Mouse (Mus musculus): ENCODE results near the gene Idh3b.

The Idh3b gene

GRCm38 (mm10) chr2:130265520-130265919 lies 18.8 kb downstream of the Idh3b start:
- peak; percentile 79 for DNase-seq (ENCODE audit: low read depth)

DNA sequence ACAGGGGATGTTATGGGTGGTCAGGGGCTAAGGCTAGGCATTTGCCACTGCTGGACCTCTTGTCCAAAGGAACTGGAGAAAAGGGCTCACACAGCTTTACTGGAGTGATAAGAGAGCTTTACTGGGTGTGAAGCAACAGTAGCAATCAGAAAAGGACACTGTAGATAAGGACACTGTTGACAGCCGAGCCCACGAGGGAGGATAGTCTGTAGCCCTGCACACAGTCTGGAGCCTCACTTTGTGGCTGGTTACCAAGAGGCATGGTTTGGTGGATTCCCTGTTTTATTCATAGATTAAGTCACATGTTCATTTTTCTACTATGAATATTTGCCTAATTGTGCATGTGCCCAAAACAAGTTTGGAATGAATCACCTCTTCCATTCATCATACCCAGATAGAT lies 21.9 kb downstream of the Idh3b start:
- peak; percentile 65 for DNase-seq (ENCODE audit: low read depth)

GRCm38 (mm10) chr2:130261914-130262313 lies 22.4 kb downstream of the Idh3b start:
- DNase-seq (ENCODE audit: low read depth): no peak

DNA sequence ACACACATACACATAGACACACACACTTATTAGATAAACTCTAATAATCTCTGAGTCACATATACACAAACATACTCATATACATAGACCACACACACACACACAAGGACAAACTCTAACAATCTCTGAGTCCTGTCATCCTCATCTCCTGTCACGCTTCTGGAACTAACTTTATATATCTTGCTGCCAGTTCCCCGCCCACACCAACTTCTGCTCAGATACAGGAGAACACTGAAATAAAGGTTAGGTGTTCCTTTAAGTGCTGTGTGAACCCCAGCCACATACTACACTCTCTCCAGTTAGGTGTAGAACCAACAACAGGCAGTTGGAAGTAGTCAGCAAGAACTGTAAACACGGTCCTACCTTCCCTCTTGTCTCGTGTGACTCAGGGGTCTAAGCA lies 23.5 kb downstream of the Idh3b start:
- no peak for DNase-seq (ENCODE audit: low read depth)

- no peak for DNase-seq (ENCODE audit: low read depth)
Observed at GRCm38 (mm10) chr2:130256762-130257161, 27.6 kb downstream of the Idh3b start.

- DNase-seq (ENCODE audit: low read depth): no peak
Observed at GRCm38 (mm10) chr2:130248226-130248625, 36.1 kb downstream of the Idh3b start.

DNA sequence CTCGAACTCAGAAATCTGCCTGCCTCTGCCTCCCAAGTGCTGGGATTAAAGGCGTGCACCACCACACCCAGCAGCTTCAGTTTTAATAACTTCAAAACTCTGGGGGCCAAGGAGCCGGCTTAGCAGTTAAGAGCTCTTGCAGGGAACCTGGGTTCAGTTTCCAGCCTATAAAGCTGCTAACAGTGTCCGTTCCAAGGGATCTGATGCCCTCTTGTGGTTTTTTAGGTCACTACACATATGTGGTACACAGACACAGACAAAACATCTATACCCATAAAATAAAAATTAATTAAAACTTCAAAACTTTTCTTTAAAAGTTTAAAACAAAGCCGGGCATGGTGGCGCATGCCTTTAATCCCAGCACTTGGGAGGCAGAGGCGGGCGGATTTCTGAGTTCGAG lies 37.4 kb downstream of the Idh3b start:
- peak; percentile 58 for DNase-seq (ENCODE audit: low read depth)
